Mouse (Mus musculus): ENCODE measurements around the gene Gtpbp3. TPM values are rescaled to one million over a fixed set of nuclear protein-coding genes. Genes with fewer than 3 reads are reported as not detected.

Gene Gtpbp3
- polyA plus RNA-seq (2015; fragmentation: Nextera tagmentation; extraction: Ambion mirVana): 7.5 and 9.5 TPM in 2 replicates

DNA sequence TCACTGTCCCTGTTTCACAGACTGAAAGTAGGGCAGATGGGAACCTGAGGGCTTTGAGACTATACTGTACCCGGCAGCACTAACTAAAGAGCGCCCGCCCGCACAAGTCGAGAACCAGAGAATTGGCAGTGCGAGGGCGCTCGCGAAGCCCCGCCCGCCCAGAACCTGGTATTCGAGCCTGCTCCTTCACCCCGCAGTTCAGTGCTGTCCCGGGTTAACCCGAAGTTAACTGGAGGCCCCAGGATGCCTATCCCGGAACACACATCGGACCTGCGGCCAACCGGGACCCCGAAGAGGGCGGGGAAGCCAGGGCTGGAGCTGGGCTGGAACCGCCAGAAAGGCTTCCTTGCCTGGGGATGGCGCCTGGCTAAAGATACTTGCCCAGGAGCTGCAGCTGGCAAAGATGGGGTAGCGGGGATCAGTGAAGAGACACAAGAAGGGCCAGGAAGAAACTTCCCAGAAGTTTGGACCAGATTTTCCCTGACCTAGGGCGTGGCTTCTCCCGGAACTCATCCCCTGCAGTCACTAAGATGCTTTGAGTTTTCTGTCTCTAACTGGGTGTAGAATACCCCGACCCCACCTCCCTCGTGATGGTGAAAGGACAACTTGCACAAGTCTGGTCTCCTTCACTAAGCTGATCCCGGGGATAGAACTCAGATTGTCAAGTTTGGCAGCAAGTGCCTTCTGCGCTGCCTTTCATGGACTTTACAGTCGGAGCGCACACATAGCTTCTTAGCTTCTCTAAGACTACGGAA, at the start of gene Gtpbp3:
Gtpbp3 (plus strand) TSS at position 413 of the 755 bp plus-strand sequence.

DNA sequence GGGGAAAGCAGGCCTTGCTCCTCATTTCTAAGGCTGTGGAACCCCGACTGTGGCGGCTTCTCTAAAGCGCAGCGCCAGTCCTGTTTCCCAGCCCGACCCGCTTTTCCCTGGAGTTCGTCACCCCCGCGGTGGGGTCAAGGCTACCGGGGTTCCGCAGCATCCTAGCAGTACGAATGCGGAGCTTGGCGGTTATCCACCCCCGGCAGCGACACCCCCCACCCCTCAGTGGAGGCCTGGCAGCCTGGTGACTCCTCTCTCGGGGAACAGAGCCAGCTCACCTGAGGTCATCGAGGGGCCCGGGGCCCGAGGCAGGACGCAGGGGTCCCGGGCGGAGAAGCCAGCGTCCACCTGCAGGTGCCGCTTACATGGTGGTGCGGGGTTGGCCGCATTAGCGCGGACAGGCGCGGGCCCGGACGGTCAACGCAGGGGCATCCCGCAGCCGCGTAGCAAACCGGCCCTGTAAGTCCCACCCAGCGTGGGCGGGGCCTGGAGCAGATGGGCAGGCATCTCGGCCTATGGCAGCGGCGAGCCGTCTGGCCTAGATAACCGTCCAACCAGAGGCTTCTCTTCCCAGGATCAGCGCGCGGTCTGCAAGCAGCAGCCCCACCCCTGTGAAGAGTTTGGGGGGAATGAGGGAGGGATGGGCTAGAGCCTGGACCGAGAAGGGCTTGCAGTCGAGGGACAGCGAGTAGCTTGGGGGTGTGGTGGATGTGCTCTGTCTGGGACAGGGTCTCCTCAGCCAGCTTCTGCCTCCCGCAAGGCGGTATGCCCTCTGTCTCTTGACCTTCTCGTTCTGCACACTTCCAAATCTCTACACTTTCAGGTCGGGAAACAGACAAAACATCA, 24.5 kb upstream of the Gtpbp3 start, which contains the start of gene Abhd8:
Abhd8 (minus strand) TSS at position 468 of the 846 bp plus-strand sequence.

GRCm38 (mm10) chr8:71464513-71465500, 23.1 kb upstream of the Gtpbp3 start, which contains the start of gene Mrpl34:
Gene Mrpl34, plus strand, starts transcription at chr8:71464959.

DNA sequence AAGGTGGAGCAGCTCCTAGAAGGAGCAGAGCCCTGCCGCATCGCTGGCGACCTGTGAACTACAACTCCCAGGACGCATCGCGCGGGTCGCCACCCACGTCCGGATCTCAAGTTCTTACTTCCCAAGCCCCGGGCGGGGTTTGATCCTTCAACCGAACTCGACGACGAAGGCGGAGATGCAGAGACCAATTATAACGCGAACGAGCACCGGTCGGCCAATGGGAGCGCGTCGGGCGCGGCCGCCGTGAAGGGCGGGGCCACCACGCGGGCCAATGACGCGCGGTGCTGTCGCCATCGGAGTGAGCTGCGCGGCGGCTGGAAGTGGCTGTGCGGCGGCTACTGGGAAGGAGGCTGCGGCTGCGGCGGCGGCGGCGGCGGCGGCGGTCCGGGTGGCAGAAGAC, 19.0 kb upstream of the Gtpbp3 start, which contains the start of gene Dda1:
Dda1 (plus strand) TSS at position 284 of the 400 bp plus-strand sequence.

GRCm38 (mm10) chr8:71485142-71486135, 2.5 kb upstream of the Gtpbp3 start, which contains the start of gene Ano8:
Gene Ano8, minus strand, starts transcription at chr8:71485963.

GRCm38 (mm10) chr8:71511644-71512043, 23.7 kb downstream of the Gtpbp3 start, which contains the start of gene Plvap:
Gene Plvap, minus strand, starts transcription at chr8:71511752.

DNA sequence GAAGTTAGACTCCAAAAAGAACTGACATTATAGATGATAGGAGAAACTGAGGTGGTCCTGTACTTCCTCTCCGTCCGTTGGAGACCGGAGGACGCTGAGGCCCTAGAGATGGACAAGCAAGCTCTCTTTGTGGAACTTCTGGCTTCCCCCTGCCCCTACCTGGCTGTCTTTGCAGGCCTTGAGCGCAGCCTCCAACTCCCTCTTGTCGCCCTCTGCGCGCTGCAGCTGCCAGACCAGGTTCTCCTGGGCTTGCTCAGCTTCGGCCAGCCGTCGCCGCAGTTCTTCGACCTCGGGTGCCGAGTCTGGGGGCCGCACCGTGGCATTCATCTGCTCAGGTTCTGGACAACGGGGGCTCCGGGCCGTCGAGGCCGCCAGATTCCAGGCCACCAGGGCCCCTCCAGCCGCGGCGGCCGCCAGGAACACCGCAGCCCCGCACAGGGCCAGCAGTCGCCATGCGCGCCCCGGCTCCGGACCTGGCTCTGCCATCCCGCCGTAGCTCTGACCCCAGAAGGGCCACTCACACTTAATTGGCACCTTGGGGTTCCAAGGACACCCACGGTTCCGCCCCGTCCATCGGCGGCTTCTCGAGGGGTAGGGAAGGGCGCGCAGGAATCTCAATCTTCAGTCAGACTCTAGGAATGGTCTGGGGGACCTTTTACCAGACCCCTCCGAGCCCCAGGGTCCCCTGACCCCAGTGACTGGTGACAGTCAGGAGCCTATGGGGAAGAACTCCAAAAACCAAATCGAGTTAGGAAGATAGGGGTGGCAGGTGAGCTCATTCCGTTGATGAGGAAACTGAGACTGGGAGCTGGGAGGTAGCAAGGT, 37.5 kb downstream of the Gtpbp3 start, which contains the start of gene Ccdc194:
Ccdc194 (minus strand) TSS at position 486 of the 825 bp plus-strand sequence.

DNA sequence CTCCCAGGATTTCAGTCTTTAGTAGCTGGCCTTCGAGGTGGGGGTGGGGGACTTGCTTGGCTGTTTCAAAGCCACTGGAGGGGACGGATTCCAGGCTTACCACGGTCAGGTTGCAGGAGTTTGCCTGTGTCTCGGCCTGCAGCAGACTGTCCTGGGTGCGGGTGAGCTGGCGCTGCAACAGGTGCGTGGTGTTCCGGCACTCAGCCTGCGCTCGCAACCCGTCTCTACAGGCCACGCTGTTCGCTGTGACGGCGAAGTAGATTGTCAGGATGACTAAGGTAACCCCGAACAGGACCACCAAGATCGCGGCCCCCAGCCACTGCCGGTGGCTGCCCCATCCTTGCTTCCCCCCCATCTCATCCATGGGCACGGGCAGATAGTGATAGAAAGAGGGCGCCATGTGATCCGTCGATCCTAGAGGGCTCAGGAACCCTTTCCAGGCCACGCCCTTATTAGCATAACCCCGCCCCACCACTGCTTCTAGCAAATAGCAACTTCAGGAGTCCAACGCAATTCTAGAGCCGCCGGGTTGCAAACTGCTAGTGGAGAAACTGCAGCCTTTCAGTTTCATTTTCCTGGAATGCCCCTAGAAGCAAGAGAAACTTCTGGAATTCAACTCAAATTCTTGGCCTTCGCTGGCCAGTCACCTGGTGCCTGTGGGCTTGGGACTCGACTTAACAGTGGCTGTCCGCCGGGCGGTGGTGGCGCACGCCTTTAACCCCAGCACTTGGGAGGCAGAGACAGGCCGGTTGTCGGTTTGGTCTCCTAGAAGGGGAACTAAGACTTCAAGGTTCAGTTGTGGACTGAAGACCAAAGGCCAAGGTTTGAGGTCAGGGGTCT, 49.3 kb downstream of the Gtpbp3 start, which contains the start of gene Bst2:
Bst2 (minus strand) TSS at position 429 of the 840 bp plus-strand sequence.

DNA sequence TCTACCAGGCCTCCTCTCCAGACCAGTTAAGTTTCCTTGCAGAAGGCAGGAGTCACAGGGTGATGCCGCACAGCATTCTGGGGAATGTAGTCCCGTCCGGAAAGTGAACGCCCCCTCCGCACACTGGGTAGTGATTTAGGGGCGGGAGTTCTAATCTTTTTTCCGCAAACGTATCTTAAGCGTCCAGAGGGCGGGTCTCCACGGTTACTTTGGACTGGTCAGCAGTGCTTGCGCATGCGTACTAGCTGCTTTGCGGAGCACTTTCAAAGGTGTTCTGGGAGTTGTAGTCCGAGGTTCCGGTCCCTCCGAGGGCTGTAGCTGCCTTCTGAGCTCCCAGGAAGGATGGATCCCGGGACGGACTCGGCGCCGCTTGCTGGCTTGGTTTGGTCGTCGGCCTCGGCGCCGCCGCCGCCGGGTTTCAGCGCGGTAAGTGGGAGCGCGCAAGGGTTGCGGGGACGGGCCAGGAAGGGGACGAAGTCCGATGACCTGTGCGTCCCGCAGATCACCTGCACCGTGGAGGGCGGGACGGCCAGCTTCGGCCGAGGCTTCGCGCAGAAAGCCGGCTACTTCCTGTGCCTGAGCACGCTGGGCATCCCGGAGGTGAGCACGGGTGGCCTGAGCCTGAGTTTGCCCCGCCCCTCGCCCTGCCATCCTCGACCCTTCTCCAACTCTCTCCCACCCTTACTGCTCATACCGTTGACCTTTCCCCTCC, 54.9 kb downstream of the Gtpbp3 start, which contains the start of gene Mvb12a:
Mvb12a (plus strand) TSS at position 291 of the 712 bp plus-strand sequence.

Other genes with a start within 250 kb of the Gtpbp3 start
- gene Myo9b, start 215.4 kb upstream of the Gtpbp3 start, polyA plus RNA-seq (2015; fragmentation: Nextera tagmentation; extraction: Ambion mirVana): 6.7 and 7.5 TPM in 2 replicates
- gene Haus8, start 215.2 kb upstream of the Gtpbp3 start, polyA plus RNA-seq (2015; fragmentation: Nextera tagmentation; extraction: Ambion mirVana): 16.2 and 18.1 TPM in 2 replicates
- 106 and 119 TPM in 2 replicates for gene Use1, start 121.3 kb upstream of the Gtpbp3 start, polyA plus RNA-seq (2015; fragmentation: Nextera tagmentation; extraction: Ambion mirVana)
- gene Ocel1, start 116.8 kb upstream of the Gtpbp3 start, polyA plus RNA-seq (2015; fragmentation: Nextera tagmentation; extraction: Ambion mirVana): 4.9 and 6.7 TPM in 2 replicates
- 27.5 and 32.7 TPM in 2 replicates for gene Nr2f6, start 106.1 kb upstream of the Gtpbp3 start, polyA plus RNA-seq (2015; fragmentation: Nextera tagmentation; extraction: Ambion mirVana)
- gene Ushbp1, start 92.3 kb upstream of the Gtpbp3 start, polyA plus RNA-seq (2015; fragmentation: Nextera tagmentation; extraction: Ambion mirVana): 14.4 and 14.5 TPM in 2 replicates
- 64.8 and 75.1 TPM in 2 replicates for gene Babam1, start 91.2 kb upstream of the Gtpbp3 start, polyA plus RNA-seq (2015; fragmentation: Nextera tagmentation; extraction: Ambion mirVana)
- gene Ankle1, start 82.1 kb upstream of the Gtpbp3 start, polyA plus RNA-seq (2015; fragmentation: Nextera tagmentation; extraction: Ambion mirVana): 5.9 and 6.0 TPM in 2 replicates
- gene Abhd8, start 24.4 kb upstream of the Gtpbp3 start, polyA plus RNA-seq (2015; fragmentation: Nextera tagmentation; extraction: Ambion mirVana): 39.0 and 41.2 TPM in 2 replicates
- gene Mrpl34, start 23.1 kb upstream of the Gtpbp3 start, polyA plus RNA-seq (2015; fragmentation: Nextera tagmentation; extraction: Ambion mirVana): 94.6 and 97.7 TPM in 2 replicates
- gene Dda1, start 18.9 kb upstream of the Gtpbp3 start, polyA plus RNA-seq (2015; fragmentation: Nextera tagmentation; extraction: Ambion mirVana): 48.3 and 57.9 TPM in 2 replicates
- gene Ano8, start 2.1 kb upstream of the Gtpbp3 start, polyA plus RNA-seq (2015; fragmentation: Nextera tagmentation; extraction: Ambion mirVana): 1.3 and 2.4 TPM in 2 replicates
- gene Plvap, start 23.6 kb downstream of the Gtpbp3 start, polyA plus RNA-seq (2015; fragmentation: Nextera tagmentation; extraction: Ambion mirVana): 21.9 and 33.3 TPM in 2 replicates
- gene Ccdc194, start 37.6 kb downstream of the Gtpbp3 start, polyA plus RNA-seq (2015; fragmentation: Nextera tagmentation; extraction: Ambion mirVana): 0.33 and 0.57 TPM in 2 replicates
- gene Bst2, start 49.4 kb downstream of the Gtpbp3 start, polyA plus RNA-seq (2015; fragmentation: Nextera tagmentation; extraction: Ambion mirVana): 57.6 and 67.3 TPM in 2 replicates
- 47.7 and 53.4 TPM in 2 replicates for gene Mvb12a, start 54.8 kb downstream of the Gtpbp3 start, polyA plus RNA-seq (2015; fragmentation: Nextera tagmentation; extraction: Ambion mirVana)
- 0.21 and 0.48 TPM in 2 replicates for gene Tmem221, start 70.8 kb downstream of the Gtpbp3 start, polyA plus RNA-seq (2015; fragmentation: Nextera tagmentation; extraction: Ambion mirVana)
- 0.38 and 0.40 TPM in 2 replicates for gene Nxnl1, start 78.5 kb downstream of the Gtpbp3 start, polyA plus RNA-seq (2015; fragmentation: Nextera tagmentation; extraction: Ambion mirVana)
- 50.7 and 177 TPM in 2 replicates for gene Slc27a1, start 80.8 kb downstream of the Gtpbp3 start, polyA plus RNA-seq (2015; fragmentation: Nextera tagmentation; extraction: Ambion mirVana)
- gene Pgls, start 104.1 kb downstream of the Gtpbp3 start, polyA plus RNA-seq (2015; fragmentation: Nextera tagmentation; extraction: Ambion mirVana): 159 and 188 TPM in 2 replicates
- 0.96 and 1.2 TPM in 2 replicates for gene Fam129c, start 109.5 kb downstream of the Gtpbp3 start, polyA plus RNA-seq (2015; fragmentation: Nextera tagmentation; extraction: Ambion mirVana)
- 44.7 and 50.8 TPM in 2 replicates for gene Colgalt1, start 122.9 kb downstream of the Gtpbp3 start, polyA plus RNA-seq (2015; fragmentation: Nextera tagmentation; extraction: Ambion mirVana)
- gene Unc13a, start 183.7 kb downstream of the Gtpbp3 start, polyA plus RNA-seq (2015; fragmentation: Nextera tagmentation; extraction: Ambion mirVana): 0.12 and 0.35 TPM in 2 replicates
- 3.2 and 4.6 TPM in 2 replicates for gene Jak3, start 188.2 kb downstream of the Gtpbp3 start, polyA plus RNA-seq (2015; fragmentation: Nextera tagmentation; extraction: Ambion mirVana)
- 0.77 and 0.85 TPM in 2 replicates for gene Insl3, start 201.1 kb downstream of the Gtpbp3 start, polyA plus RNA-seq (2015; fragmentation: Nextera tagmentation; extraction: Ambion mirVana)
- gene B3gnt3, start 213.7 kb downstream of the Gtpbp3 start, polyA plus RNA-seq (2015; fragmentation: Nextera tagmentation; extraction: Ambion mirVana): 4.2 and 4.9 TPM in 2 replicates
- gene Fcho1, start 237.6 kb downstream of the Gtpbp3 start, polyA plus RNA-seq (2015; fragmentation: Nextera tagmentation; extraction: Ambion mirVana): 0.53 and 1.9 TPM in 2 replicates

All from skeletal muscle tissue, postnatal 0 days (tissue).